Mouse (Mus musculus) thymus, adult 2 months (tissue): ENCODE measurements around the gene Pllp. TPM values are rescaled to one million over a fixed set of nuclear protein-coding genes. Genes with fewer than 3 reads are reported as not detected.

Experiments used
- DNase-seq: peaks from one replicate; pipeline ENCODE4 v3.0.0; 2021
- H3K27ac ChIP-seq: fragments of 200-500 bp; 2 replicates; pipeline ENCODE4 v1.5.1; 2012; ENCODE audit warnings: low read length, control low read depth; ENCODE audit not compliant: control insufficient read depth, insufficient read depth
- H3K27me3 ChIP-seq: fragments of 200-500 bp; 2 replicates; pipeline ENCODE4 v1.6.1; 2012; ENCODE audit warnings: mild to moderate bottlenecking, low read length, moderate library complexity, mixed read lengths; ENCODE audit not compliant: control insufficient read depth, insufficient read depth
- H3K36me3 ChIP-seq: fragments of 200-500 bp; 2 replicates; pipeline ENCODE4 v1.6.1; 2012; ENCODE audit warnings: mild to moderate bottlenecking, low read length, moderate library complexity; ENCODE audit not compliant: control insufficient read depth, insufficient read depth
- H3K4me1 ChIP-seq: fragments of 200-500 bp; replicated peaks from 2 replicates; pipeline ENCODE4 v1.6.1; 2012; ENCODE audit warnings: low read length; ENCODE audit not compliant: control insufficient read depth, insufficient read depth
- H3K4me3 ChIP-seq: fragments of 200-500 bp; 2 replicates; pipeline ENCODE4 v1.5.1; 2012; ENCODE audit warnings: mild to moderate bottlenecking, low read length, control low read depth, moderate library complexity; ENCODE audit not compliant: control insufficient read depth, insufficient read depth
- CTCF ChIP-seq: fragments of 200-500 bp; IDR thresholded peaks from 2 replicates; pipeline ENCODE4 v1.5.1; 2012; ENCODE audit warnings: mild to moderate bottlenecking, control low read depth, low read length, moderate library complexity, borderline replicate concordance; ENCODE audit not compliant: control insufficient read depth, poor library complexity, insufficient read depth; ENCODE audit errors: extremely low read depth
- POLR2A ChIP-seq: fragments of 200-500 bp; IDR thresholded peaks from 2 replicates; pipeline ENCODE4 v1.6.1; 2012; ENCODE audit warnings: mild to moderate bottlenecking, low read length, control low read depth, moderate library complexity; ENCODE audit not compliant: control insufficient read depth, poor library complexity, insufficient read depth; ENCODE audit errors: extremely low read depth
- WGBS: fragments of 180-500 bp; shearing (Covaris S2); methylation state at CpG from one replicate; pipeline ENCODE4 v1.1.7; 2018; 5-methylcytosine and 5-hydroxymethylcytosine counted together
- polyA plus RNA-seq: library from polyadenylated mRNA; depleted of rRNA; stranded (reverse); fragments of >200 nt; gene quantifications from 2 replicates; pipeline ENCODE4 v1.2.3, GENCODE M21; 2012

The Pllp gene
- polyA plus RNA-seq, 1 experiment, result 2.2 TPM

- DNase-seq, result peak; percentile 78
- no peak for TF ChIP-seq POLR2A
- TF ChIP-seq CTCF, result peak; percentile 70; the same call in 1 of the 2 replicates
- WGBS, result under 1% methylated on average over 35 of the region's 35 CpGs
- peak overlapping the region; percentile 46 for H3K4me3 ChIP-seq
- H3K4me1 ChIP-seq, result peaks cover 9% of the 10 kb centered on the region
- H3K27me3 ChIP-seq, result no peaks in the 10 kb centered on the region
- peak overlapping the region; percentile 49; the same call in 1 of the 2 replicates for H3K27ac ChIP-seq
- H3K36me3 ChIP-seq, result no peaks in the 10 kb centered on the region
These were observed 7.1 kb upstream of the Pllp start for GRCm38 (mm10) chr8:94702844-94703813.

- Histone ChIP-seq H3K4me3 (no peak overlapping the region), H3K4me1 (peaks cover 9% of the 10 kb centered on the region), H3K27ac (no peak overlapping the region), H3K36me3 (no peaks in the 10 kb centered on the region), H3K27me3 (no peaks in the 10 kb centered on the region)
- no peak for DNase-seq
- WGBS, result 73% methylated on average over 3 of the region's 3 CpGs
- TF ChIP-seq POLR2A (no peak), CTCF (no peak)
These were observed 6.1 kb upstream of the Pllp start for GRCm38 (mm10) chr8:94702156-94702555.

- no peak for TF ChIP-seq CTCF
- no peak overlapping the region for H3K4me3 ChIP-seq
These were observed 4.4 kb upstream of the Pllp start for GRCm38 (mm10) chr8:94700421-94700935.

GRCm38 (mm10) chr8:94699366-94699765 lies 3.3 kb upstream of the Pllp start:
- Histone ChIP-seq H3K4me3 (no peak overlapping the region), H3K27me3 (peaks cover 4% of the 10 kb centered on the region; the same call in 1 of the 2 replicates), H3K27ac (no peak overlapping the region), H3K4me1 (peaks cover 16% of the 10 kb centered on the region), H3K36me3 (no peaks in the 10 kb centered on the region)
- 91% methylated on average over 16 of the region's 16 CpGs for WGBS
- DNase-seq, result no peak
- TF ChIP-seq POLR2A, result no peak
- no peak for TF ChIP-seq CTCF

More at GRCm38 (mm10) chr8:94700421-94700935, 4.4 kb upstream of the Pllp start:
- DNase-seq, result no peak
- H3K4me1 ChIP-seq, result peaks cover 15% of the 10 kb centered on the region
- H3K27me3 ChIP-seq, result no peaks in the 10 kb centered on the region; the same call in 1 of the 2 replicates
- 51% methylated on average over 4 of the region's 4 CpGs for WGBS
- no peak overlapping the region for H3K27ac ChIP-seq
- no peaks in the 10 kb centered on the region for H3K36me3 ChIP-seq

- Histone ChIP-seq H3K27ac (no peak overlapping the region), H3K27me3 (peaks cover 8% of the 10 kb centered on the region; the same call in 1 of the 2 replicates), H3K4me3 (no peak overlapping the region), H3K36me3 (no peaks in the 10 kb centered on the region), H3K4me1 (peaks cover 14% of the 10 kb centered on the region)
- no peak for TF ChIP-seq POLR2A
- no peak for TF ChIP-seq CTCF
- DNase-seq, result no peak
- 87% methylated on average over 6 of the region's 6 CpGs for WGBS
These were observed 1.9 kb upstream of the Pllp start for GRCm38 (mm10) chr8:94697956-94698355.

GRCm38 (mm10) chr8:94696566-94696965 lies 488 bp upstream of the Pllp start:
- Histone ChIP-seq H3K27ac (no peak overlapping the region), H3K4me1 (peaks cover 12% of the 10 kb centered on the region), H3K27me3 (peaks cover 8% of the 10 kb centered on the region; the same call in 1 of the 2 replicates), H3K36me3 (no peaks in the 10 kb centered on the region), H3K4me3 (no peak overlapping the region)
- DNase-seq, result no peak
- no peak for TF ChIP-seq CTCF
- WGBS, result 72% methylated on average over 3 of the region's 3 CpGs
